Mouse (Mus musculus) thymus, postnatal 36 days (tissue): ENCODE measurements around the gene Pnrc1.

Experiments
- DNase-seq, 2 experiments: peaks; one replicate each; pipeline ENCODE4 v3.0.0; 2022; ENCODE audit warnings: mixed read lengths in 2 of 2

Pnrc1 gene

GRCm38 (mm10) chr4:33208881-33209841, 80.8 kb downstream of the Pnrc1 start, which contains the start of gene Srsf12:
Srsf12 (plus strand) TSS chr4:33208991.
- DNase-seq: peak; percentile 52 to 65

GRCm38 (mm10) chr4:33207551-33207950, 82.4 kb downstream of the Pnrc1 start:
- no peak for DNase-seq

GRCm38 (mm10) chr4:33204682-33205081, 85.3 kb downstream of the Pnrc1 start:
- peak; percentile 45 to 56 for DNase-seq

GRCm38 (mm10) chr4:33198117-33198516, 91.8 kb downstream of the Pnrc1 start:
- no peak for DNase-seq
